Mouse (Mus musculus) MEL (cell line): ENCODE data around the gene Sos1. TPM values are rescaled to one million over a fixed set of nuclear protein-coding genes. Genes with fewer than 3 reads are reported as not detected.
A peak's percentile ranks its signal among the peaks of the same experiment; 100 is the strongest.

Experiments used
- DNase-seq: peaks from one replicate; pipeline ENCODE4 v3.0.0; 2011; ENCODE audit warnings: low read depth, low spot score
- H3K27ac ChIP-seq: 2 replicates; pipeline ENCODE4 v1.5.1; 2012; ENCODE audit warnings: low read depth, mild to moderate bottlenecking, control low read depth, low read length, moderate library complexity; ENCODE audit not compliant: control insufficient read depth
- H3K27me3 ChIP-seq, 2 experiments: fragments of 150-350 bp in 1 of 2; sonication (generic) in 1 of 2; 2 replicates each; pipeline ENCODE4 v1.6.1; 2012; ENCODE audit warnings: low read length in 2 of 2, mild to moderate bottlenecking in 2 of 2, improper control_type of control experiment in 1 of 2, moderate library complexity in 1 of 2; ENCODE audit not compliant: insufficient read depth in 2 of 2, control insufficient read depth in 1 of 2
- H3K36me3 ChIP-seq, 2 experiments: 2 replicates each; pipeline ENCODE4 v1.6.1; 2012 to 2014; ENCODE audit warnings: low read length in 2 of 2, improper control_type of control experiment in 1 of 2, inconsistent platforms in 1 of 2, mild to moderate bottlenecking in 1 of 2; ENCODE audit not compliant: insufficient read depth in 2 of 2, control insufficient read depth in 1 of 2
- H3K4me1 ChIP-seq, 2 experiments: fragments of 150-350 bp in 1 of 2; sonication (generic) in 1 of 2; 2 replicates each; pipeline ENCODE4 v1.6.1; 2012; ENCODE audit warnings: low read length in 2 of 2, improper control_type of control experiment in 1 of 2, mild to moderate bottlenecking in 1 of 2; ENCODE audit not compliant: insufficient read depth in 2 of 2, control insufficient read depth in 1 of 2
- H3K4me3 ChIP-seq, 2 experiments: fragments of 150-350 bp in 1 of 2; sonication (generic) in 1 of 2; 2 replicates each; pipeline ENCODE4 v1.5.1; 2012; ENCODE audit warnings: low read depth in 2 of 2, low read length in 2 of 2, mild to moderate bottlenecking in 2 of 2, moderate library complexity in 2 of 2, control low read depth in 1 of 2, improper control_type of control experiment in 1 of 2; ENCODE audit not compliant: control insufficient read depth in 1 of 2, insufficient read depth in 1 of 2
- H3K79me2 ChIP-seq: 2 replicates; pipeline ENCODE4 v1.6.1; 2012; ENCODE audit warnings: mild to moderate bottlenecking, low read length, moderate library complexity; ENCODE audit not compliant: control insufficient read depth, poor library complexity, insufficient read depth
- H3K9ac ChIP-seq: 2 replicates; pipeline ENCODE4 v1.6.1; 2012; ENCODE audit warnings: low read depth, mild to moderate bottlenecking, control low read depth, low read length, moderate library complexity; ENCODE audit not compliant: control insufficient read depth, poor library complexity, severe bottlenecking
- H3K9me3 ChIP-seq: fragments of 150-350 bp; sonication (generic); replicated peaks from 2 replicates; pipeline ENCODE4 v1.6.1; 2012; ENCODE audit warnings: mild to moderate bottlenecking, low read length, improper control_type of control experiment, moderate library complexity; ENCODE audit not compliant: insufficient read depth
- BHLHE40 ChIP-seq: IDR thresholded peaks from 2 replicates; pipeline ENCODE4 v1.6.1; 2012; ENCODE audit warnings: low read depth, mild to moderate bottlenecking, inconsistent platforms, low read length, improper control_type of control experiment, borderline replicate concordance
- CHD1 ChIP-seq: IDR thresholded peaks from 2 replicates; pipeline ENCODE4 v1.6.1; 2012; ENCODE audit warnings: low read depth, mild to moderate bottlenecking, inconsistent platforms, low read length, improper control_type of control experiment
- CHD2 ChIP-seq: IDR thresholded peaks from 2 replicates; pipeline ENCODE4 v1.6.1; 2011; ENCODE audit warnings: low read length, improper control_type of control experiment
- ELF1 ChIP-seq: IDR thresholded peaks from 2 replicates; pipeline ENCODE4 v1.6.1; 2014; ENCODE audit warnings: low read depth, mild to moderate bottlenecking, inconsistent platforms, low read length, improper control_type of control experiment, moderate library complexity
- EP300 ChIP-seq, 2 experiments: IDR thresholded peaks; 2 replicates each; pipeline ENCODE4 v1.6.1; 2011; ENCODE audit warnings: improper control_type of control experiment in 2 of 2, low read length in 2 of 2, low read depth in 1 of 2, mild to moderate bottlenecking in 1 of 2
- GATA1 ChIP-seq: IDR thresholded peaks from 2 replicates; pipeline ENCODE4 v1.6.1; 2011; ENCODE audit warnings: low read depth, low read length, improper control_type of control experiment
- HCFC1 ChIP-seq: IDR thresholded peaks from 2 replicates; pipeline ENCODE4 v1.6.1; 2012; ENCODE audit warnings: low read depth, mild to moderate bottlenecking, inconsistent platforms, low read length, improper control_type of control experiment, moderate library complexity
- MAFK ChIP-seq: IDR thresholded peaks from 2 replicates; pipeline ENCODE4 v1.6.1; 2011; ENCODE audit warnings: low read depth, mild to moderate bottlenecking, low read length, improper control_type of control experiment, borderline replicate concordance
- MAX ChIP-seq: IDR thresholded peaks from 2 replicates; pipeline ENCODE4 v1.6.1; 2011; ENCODE audit warnings: low read length, improper control_type of control experiment
- MAZ ChIP-seq: IDR thresholded peaks from 2 replicates; pipeline ENCODE4 v1.6.1; 2012; ENCODE audit warnings: low read depth, mild to moderate bottlenecking, inconsistent platforms, low read length, improper control_type of control experiment
- MEF2A ChIP-seq: IDR thresholded peaks from 2 replicates; pipeline ENCODE4 v1.6.1; 2014; ENCODE audit warnings: low read depth, mild to moderate bottlenecking, inconsistent platforms, low read length, improper control_type of control experiment; ENCODE audit not compliant: poor library complexity, insufficient replicate concordance, severe bottlenecking; ENCODE audit errors: extremely low read depth
- MXI1 ChIP-seq: IDR thresholded peaks from 2 replicates; pipeline ENCODE4 v1.6.1; 2011; ENCODE audit warnings: mild to moderate bottlenecking, low read depth, low read length, improper control_type of control experiment
- MYB ChIP-seq: IDR thresholded peaks from 2 replicates; pipeline ENCODE4 v1.6.1; 2011; ENCODE audit warnings: mild to moderate bottlenecking, low read depth, low read length, improper control_type of control experiment
- POLR2AphosphoS2 ChIP-seq: IDR thresholded peaks from 2 replicates; pipeline ENCODE4 v1.6.1; 2011; ENCODE audit warnings: low read length, improper control_type of control experiment
- POLR2AphosphoS5 ChIP-seq: IDR thresholded peaks from 2 replicates; pipeline ENCODE4 v1.6.1; 2012; ENCODE audit warnings: low read depth, borderline replicate concordance, mild to moderate bottlenecking, inconsistent platforms, low read length, moderate library complexity, mixed read lengths
- RAD21 ChIP-seq: IDR thresholded peaks from 2 replicates; pipeline ENCODE4 v1.6.1; 2011; ENCODE audit warnings: mild to moderate bottlenecking, low read depth, low read length, improper control_type of control experiment
- RCOR1 ChIP-seq: IDR thresholded peaks from 2 replicates; pipeline ENCODE4 v1.6.1; 2012; ENCODE audit warnings: low read depth, mild to moderate bottlenecking, inconsistent platforms, low read length, improper control_type of control experiment
- SMC3 ChIP-seq: IDR thresholded peaks from 2 replicates; pipeline ENCODE4 v1.6.1; 2011; ENCODE audit warnings: low read depth, low read length, improper control_type of control experiment
- TAL1 ChIP-seq: IDR thresholded peaks from 2 replicates; pipeline ENCODE4 v1.6.1; 2012; ENCODE audit warnings: mild to moderate bottlenecking, inconsistent platforms, low read length, moderate library complexity, mixed read lengths
- UBTF ChIP-seq: IDR thresholded peaks from 2 replicates; pipeline ENCODE4 v1.6.1; 2012; ENCODE audit warnings: low read depth, mild to moderate bottlenecking, inconsistent platforms, low read length, improper control_type of control experiment, moderate library complexity, borderline replicate concordance; ENCODE audit not compliant: insufficient read depth
- USF1 ChIP-seq: IDR thresholded peaks from 2 replicates; pipeline ENCODE4 v1.6.1; 2014; ENCODE audit warnings: low read depth, mild to moderate bottlenecking, inconsistent platforms, low read length, improper control_type of control experiment, moderate library complexity
- USF2 ChIP-seq, 2 experiments: IDR thresholded peaks; 2 replicates each; pipeline ENCODE4 v1.6.1; 2011 to 2012; ENCODE audit warnings: improper control_type of control experiment in 2 of 2, low read length in 2 of 2, borderline replicate concordance in 1 of 2, inconsistent platforms in 1 of 2, low read depth in 1 of 2, mild to moderate bottlenecking in 1 of 2; ENCODE audit not compliant: insufficient read depth in 1 of 2
- ZKSCAN1 ChIP-seq: IDR thresholded peaks from 2 replicates; pipeline ENCODE4 v1.6.1; 2012; ENCODE audit warnings: low read depth, mild to moderate bottlenecking, inconsistent platforms, low read length, improper control_type of control experiment, moderate library complexity
- polyA plus RNA-seq, 2 experiments: library from polyadenylated mRNA; stranded (reverse) in 1 of 2; unstranded in 1 of 2; fragments of >175 nt in 1 of 2; fragments of >200 nt in 1 of 2; gene quantifications; 2 replicates each; pipeline versions ENCODE4 v1.2.1 to v1.2.4; 2012; ENCODE audit warnings: low replicate concordance in 2 of 2, low read depth in 1 of 2; ENCODE audit not compliant: insufficient read length in 2 of 2, insufficient read depth in 1 of 2, missing spikeins in 1 of 2
- total RNA-seq: library from RNA; depleted of rRNA; stranded (reverse); fragments of 300-350 nt; gene quantifications from 2 replicates; pipeline ENCODE4 v1.2.3, GENCODE M21; 2012

Sos1 gene
- total and polyA plus RNA-seq, 3 experiments = 4.6 to 20.3 (median 12.1) TPM

DNA sequence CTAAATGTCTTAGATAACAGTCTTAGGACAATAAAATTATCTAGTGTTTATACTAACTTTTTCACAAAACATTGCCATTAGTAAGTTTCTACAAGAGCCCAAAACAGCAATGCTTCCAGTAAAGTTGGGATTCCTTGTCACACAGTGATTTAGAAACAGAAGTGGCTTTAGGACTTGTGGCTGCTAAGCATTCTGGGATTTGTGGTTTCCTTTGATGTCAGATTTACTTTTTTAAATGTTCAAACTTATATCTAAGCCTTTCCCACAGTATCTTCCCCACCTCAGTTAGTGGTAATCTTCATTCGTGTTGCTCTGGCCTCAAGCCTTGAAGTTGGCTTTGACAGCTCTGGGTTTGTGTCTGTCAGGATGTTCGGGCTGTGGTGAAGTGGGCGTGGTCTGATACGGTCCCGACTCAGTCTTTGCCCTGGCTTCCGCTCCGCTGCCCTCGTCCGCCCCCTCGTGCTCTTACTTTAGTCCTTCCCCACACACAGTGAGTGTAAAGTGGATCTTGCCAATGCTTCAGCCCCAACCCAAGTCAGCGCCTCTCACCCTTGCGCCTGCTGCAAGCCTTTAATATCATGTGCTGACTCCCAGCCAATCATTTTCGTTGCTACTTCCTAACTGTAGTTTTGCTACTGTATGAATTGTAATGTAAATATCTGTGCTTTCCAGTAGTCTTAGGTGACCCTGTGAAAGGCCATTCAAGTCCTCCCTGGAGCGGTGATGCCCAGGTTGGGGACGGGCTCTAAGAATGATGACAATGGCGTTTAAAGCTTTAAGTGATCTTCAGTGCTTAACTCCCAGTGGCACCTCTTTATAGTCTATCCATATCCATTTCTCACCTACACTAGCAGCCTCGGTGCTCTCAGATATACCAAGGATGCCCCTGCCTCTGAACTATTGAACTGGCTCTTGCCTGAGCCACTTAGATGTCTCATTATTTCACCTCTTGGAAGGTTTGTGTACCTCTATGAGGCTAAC, 88.5 kb downstream of the Sos1 start (continued):
- peak; percentile 66 for TF ChIP-seq HCFC1
- TF ChIP-seq MAZ = no peak
- TF ChIP-seq POLR2AphosphoS5 = no peak
- TF ChIP-seq SMC3 = peak; percentile 43; the same call in 1 of the 2 replicates
- TF ChIP-seq MAFK = no peak
- TF ChIP-seq MXI1 = peak; percentile 61
- TF ChIP-seq POLR2AphosphoS2 = no peak
- no peak for TF ChIP-seq TAL1
- peak; percentile 86 for TF ChIP-seq USF1
- 0 out of 4 replicates have a peak, but pooled peaks of 1 of the 2 experiments have one; percentile 24 for TF ChIP-seq USF2 (IDR thresholded peaks at IDR 0.05; ENCODE audit: borderline replicate concordance in 1 of 2, insufficient read depth in 1 of 2, low read depth in 1 of 2, low read length in 2 of 2)
- no peak for TF ChIP-seq CHD2
- no peak for TF ChIP-seq BHLHE40
- no peak for TF ChIP-seq MYB
- TF ChIP-seq UBTF = no peak
- peak; percentile 93 for TF ChIP-seq RCOR1
- no peak for TF ChIP-seq GATA1
- TF ChIP-seq MAX = peak; percentile 62
- TF ChIP-seq MEF2A = no peak
- TF ChIP-seq RAD21 = peak; percentile 43
- no peak for TF ChIP-seq ELF1
- TF ChIP-seq EP300 (IDR thresholded peaks at IDR 0.05; ENCODE audit: low read depth in 1 of 2, low read length in 2 of 2) = 0 out of 4 replicates have a peak, but pooled peaks of 1 of the 2 experiments have one; percentile 11
- TF ChIP-seq ZKSCAN1 = no peak
- TF ChIP-seq, all 39 proteins: peak for 11

DNA sequence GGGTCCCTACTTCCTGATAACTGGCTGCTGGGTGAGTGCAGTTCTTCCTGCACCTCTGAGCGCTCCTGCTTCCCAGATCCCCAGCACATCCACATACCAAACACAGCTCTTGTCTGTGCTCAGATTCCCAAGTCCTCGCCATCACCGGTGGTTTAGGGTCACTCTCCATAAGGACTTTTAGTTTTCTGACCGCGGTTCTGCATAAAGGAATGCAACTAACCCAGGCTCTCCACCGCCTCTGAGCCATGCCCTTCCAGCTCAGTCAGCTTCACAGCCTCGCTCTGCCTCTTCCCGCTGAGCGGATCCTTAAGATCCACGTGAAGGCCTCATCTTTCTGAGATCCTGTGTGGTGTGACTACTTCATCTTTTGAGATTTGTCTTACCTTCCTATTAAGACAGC, 90.2 kb downstream of the Sos1 start:
- Histone ChIP-seq H3K36me3 (no peaks in the 10 kb centered on the region), H3K79me2 (no peaks in the 10 kb centered on the region), H3K9me3 (no peaks in the 10 kb centered on the region), H3K27ac (no peak overlapping the region), H3K4me1 (peaks cover 0 to 3% of the 10 kb centered on the region in 2 experiments; a peak in 1 of 4 replicates), H3K9ac (no peak overlapping the region), H3K27me3 (peaks cover 0 to 7% of the 10 kb centered on the region in 2 experiments; a peak in 1 of 4 replicates), H3K4me3 (no peak overlapping the region)
- TF ChIP-seq CHD1 = no peak
- no peak for DNase-seq
